Mouse (Mus musculus): Measurements from ENCODE around the gene Jam3.
"Not testable (repeated sequence)": the region's sequence is repeated elsewhere in the genome, so short reads cannot be mapped to it uniquely, and the experiment has no call there.

Jam3 gene

DNA sequence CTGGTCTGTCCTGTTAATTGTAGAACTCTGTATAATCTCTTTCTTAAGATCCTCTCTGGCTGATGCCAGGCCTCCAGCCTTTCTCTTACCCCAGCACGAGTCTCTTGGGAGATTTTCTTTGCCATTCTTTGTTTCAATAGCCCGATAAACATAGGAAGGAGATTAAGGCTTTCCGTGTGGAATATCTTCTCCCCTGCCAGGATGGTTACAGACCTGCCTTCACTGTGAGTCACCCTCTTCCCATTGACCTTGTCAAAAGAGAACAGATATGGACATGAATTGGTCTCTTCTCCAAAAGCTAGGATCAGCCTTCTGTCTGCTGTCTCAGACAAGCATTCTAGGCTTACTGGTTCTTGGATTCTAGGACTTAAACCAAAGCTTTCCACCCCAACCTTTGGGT lies 15.5 kb upstream of the Jam3 start:
- DNase-seq (ENCODE audit: low spot score in 2 of 2) = no peak

DNA sequence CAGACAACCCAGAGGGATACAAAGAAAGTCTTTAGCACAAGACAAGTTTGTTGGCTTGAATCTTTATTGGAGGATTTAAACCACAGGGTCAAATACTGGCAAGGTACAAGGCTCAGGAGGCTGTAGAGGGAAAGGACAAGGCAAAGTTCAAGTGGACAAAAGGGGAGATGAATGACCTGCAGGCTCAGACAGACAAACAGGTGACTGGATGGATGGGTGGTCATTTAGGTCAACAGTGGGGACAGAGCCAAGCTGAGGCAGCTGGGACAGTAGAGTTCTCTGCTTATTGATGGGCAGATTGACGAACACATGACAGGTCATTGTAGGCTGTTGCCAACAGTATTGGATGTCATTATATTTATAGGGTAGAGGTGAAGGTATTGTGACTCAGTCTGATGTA lies 11.8 kb upstream of the Jam3 start:
- no peak for DNase-seq (ENCODE audit: low spot score in 2 of 2)

- no peak for DNase-seq (ENCODE audit: low spot score in 2 of 2)
Observed at GRCm38 (mm10) chr9:27165596-27165995, 10.4 kb upstream of the Jam3 start.

- no peak for DNase-seq (ENCODE audit: low spot score in 2 of 2)
Observed at GRCm38 (mm10) chr9:27164957-27165356, 9.7 kb upstream of the Jam3 start.

DNA sequence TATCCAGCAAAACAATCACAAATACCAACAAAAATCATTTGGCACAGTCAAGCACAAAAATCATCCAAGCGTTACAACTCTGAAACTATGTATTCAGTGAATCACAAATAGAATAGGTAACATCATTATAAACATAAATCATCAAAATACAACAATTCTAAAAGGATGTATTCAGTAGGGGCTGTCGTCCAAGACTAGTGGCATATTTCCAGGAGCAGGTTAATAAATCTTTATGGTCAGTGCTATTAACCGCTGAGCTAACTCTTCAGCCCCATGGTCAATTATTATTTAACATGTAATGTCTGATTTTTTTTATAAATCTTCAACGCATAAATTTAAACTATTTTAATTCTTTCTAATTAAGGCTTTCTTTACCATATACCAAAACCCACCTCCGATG lies 8.4 kb upstream of the Jam3 start:
- DNase-seq (ENCODE audit: low spot score in 2 of 2) = not testable (repeated sequence)

DNA sequence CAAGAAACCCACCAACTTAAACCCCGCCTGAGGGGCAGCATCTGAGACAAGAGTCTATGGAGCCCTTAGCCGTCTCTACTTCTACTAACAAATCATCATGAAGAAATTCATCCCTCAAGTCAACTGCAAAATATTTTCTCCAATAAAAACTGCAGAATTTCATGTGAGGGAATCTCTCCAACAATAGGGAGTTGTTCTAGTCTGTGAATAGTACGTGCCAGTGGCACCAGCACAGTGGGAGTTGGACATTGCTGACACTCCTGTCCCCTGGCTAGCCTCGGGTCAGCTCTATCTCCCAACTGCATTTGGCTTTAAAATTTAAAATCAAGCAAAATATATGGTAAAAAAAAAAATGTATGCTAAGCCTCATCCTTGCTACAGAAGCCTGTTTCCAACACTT lies 1.4 kb downstream of the Jam3 start:
- no peak for DNase-seq (ENCODE audit: low spot score in 2 of 2)

- no peak for DNase-seq (ENCODE audit: low spot score in 2 of 2)
Observed at GRCm38 (mm10) chr9:27149836-27150235, 5.4 kb downstream of the Jam3 start.

GRCm38 (mm10) chr9:27148631-27149471 lies 6.4 kb downstream of the Jam3 start:
- DNase-seq (ENCODE audit: low spot score in 2 of 2) = no peak

DNA sequence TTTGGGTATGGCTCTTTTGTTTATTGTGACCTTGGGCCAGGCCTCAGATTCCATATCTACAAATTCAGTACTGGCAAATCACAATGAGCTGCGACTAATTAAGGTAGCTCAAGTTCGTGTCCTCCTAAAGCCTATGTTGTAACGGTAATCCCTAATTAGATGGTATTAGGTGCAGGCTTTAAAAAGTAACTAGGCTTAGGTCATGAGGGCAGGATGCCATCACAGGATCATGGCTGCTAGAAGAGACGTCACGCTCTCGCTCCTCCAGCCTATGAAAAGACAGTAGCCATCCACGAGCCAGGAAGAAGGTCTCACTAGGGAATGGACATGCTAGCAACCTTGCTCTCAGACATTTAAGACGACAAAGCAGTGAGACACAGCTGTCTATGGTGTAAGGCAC lies 7.3 kb downstream of the Jam3 start:
- no peak for DNase-seq (ENCODE audit: low spot score in 2 of 2)

DNA sequence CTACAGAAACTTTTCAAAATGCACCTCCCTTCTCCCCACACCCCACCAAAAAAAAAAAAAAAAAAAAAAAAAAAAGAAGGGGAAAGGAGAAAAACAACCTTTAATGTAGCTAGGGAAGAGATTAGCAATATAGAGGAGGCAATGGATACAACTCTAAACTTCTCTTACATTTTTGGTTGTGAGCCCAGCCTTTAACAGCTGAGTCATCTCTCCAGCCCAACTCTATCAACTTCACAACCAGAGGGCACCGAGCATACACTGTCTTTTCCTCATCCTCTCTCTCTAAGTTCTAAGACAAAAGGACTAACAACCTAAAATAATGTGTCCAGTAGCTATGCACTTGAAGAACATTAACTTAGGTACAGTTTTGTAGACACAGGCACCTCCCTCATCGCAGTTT lies 8.4 kb downstream of the Jam3 start:
- no peak for DNase-seq (ENCODE audit: low spot score in 2 of 2)

DNA sequence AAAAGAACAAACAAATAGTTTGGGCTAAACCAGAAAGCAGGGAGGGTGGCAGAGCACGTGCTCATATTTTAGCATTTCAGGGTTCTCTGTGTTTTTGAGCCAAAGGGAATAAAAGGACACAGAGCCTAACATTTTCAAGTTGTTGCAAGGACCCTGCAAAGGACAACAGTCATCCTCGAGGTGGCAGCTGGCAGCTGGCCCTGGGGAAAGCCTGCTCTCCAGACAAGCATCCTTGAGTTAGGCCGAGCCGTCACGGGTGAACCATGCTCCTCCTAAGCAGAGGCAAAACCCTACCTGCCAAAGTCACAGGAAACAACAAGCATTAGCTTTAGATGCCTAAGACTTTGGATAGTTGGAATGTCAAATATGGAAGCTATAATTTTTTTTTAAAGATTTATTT lies 10.2 kb downstream of the Jam3 start:
- no peak for DNase-seq (ENCODE audit: low spot score in 2 of 2)

DNA sequence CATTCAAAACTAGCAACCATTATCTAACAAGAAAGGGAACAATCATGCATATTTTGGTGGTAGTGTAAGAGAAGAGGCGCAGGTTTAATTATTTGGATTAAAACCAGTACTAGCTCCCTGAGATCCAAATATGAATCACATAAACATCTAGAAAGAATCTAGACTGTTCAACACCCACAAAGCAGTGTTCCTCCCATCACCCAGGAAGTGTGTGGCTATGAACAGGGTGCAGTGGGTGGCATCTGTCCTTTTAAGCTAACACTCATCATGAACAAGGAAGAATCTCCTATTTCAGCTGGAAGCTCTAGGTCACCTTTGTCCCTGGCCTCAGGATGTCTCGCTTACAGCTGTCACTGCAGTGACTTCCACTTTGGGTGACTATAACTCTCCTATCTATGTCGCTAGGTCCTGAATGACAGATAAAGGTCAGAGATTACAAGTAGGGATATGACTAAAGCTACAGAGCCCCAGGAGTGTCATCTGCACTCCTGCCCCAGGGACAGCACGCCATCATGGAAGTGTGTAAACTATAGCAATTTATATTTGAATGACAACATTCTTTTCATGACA lies 10.9 kb downstream of the Jam3 start:
- no peak for DNase-seq (ENCODE audit: low spot score in 2 of 2)

DNA sequence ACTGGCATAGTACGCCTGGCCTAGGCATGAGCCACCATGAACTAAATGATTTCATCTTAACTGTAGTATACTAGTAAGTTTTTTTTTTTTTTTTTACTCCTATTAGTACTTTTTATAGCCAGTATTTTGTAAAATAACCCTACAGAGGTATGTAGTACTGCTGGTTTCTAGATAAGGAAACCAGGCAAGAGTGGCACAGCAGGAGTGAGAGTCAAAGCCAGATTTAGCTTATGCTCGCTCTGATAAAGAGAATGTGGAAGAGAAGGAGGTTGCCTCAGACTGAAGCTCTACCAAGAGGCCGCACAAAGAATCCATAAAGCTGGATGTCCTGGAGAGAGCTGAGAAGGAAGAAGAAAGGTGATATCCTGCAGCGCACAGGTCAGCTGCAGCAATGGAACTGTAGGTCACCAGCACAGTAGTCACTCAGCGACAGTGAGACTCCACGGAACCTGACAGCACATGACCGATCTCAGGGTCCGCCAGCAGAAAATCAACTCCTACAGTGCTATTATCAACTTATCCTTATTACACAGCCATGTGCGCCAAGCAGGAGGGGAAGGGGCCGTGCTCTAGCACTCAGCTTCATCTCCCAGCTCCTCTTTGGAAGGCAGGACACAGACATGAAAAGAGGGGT lies 14.7 kb downstream of the Jam3 start:
- no peak for DNase-seq (ENCODE audit: low spot score in 2 of 2)

- no peak for DNase-seq (ENCODE audit: low spot score in 2 of 2)
Observed at GRCm38 (mm10) chr9:27136651-27137050, 18.6 kb downstream of the Jam3 start.

GRCm38 (mm10) chr9:27135372-27135771 lies 19.8 kb downstream of the Jam3 start:
- DNase-seq (ENCODE audit: low spot score in 2 of 2) = no peak

DNA sequence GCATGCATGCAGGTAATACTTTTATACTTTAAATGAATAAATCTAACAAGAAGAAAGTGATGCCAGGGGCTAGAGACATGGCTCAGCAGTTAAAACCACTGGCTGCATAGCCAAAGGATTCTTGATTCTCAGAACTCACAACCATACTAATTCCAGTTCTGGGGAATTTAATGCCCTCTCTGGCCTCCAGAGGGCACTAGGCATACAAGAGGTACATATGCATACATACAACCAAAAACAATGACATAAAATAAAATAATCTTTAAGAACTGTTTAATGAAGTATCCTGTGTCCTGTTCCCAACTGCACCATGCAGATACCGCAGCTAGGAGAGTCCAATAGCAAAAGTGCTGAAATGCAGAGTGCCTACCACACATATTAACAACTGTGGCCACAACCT lies 20.8 kb downstream of the Jam3 start:
- DNase-seq (ENCODE audit: low spot score in 2 of 2) = no peak

DNA sequence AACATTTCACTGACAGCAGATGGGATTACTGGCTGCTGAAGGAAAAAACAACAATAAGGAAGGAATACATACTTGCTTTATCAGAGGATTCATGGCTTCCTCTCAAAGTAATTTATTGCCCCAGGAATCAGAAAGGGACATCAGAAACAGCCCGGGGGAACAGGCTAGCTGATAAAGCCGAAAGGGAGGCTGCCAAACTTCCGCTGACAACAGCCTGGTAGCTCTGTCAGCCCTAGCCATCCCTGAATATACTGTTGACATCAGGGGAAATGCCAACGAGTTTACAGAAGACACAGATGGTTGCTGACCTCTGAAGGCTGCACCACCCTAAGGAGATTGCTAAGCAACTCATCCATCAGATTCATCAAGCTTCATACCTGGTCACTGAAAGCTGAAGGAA lies 26.6 kb downstream of the Jam3 start:
- no peak for DNase-seq (ENCODE audit: low spot score in 2 of 2)

GRCm38 (mm10) chr9:27126543-27126942 lies 28.7 kb downstream of the Jam3 start:
- no peak for DNase-seq (ENCODE audit: low spot score in 2 of 2)

- DNase-seq (ENCODE audit: low spot score in 2 of 2) = no peak
Observed at GRCm38 (mm10) chr9:27125450-27125849, 29.8 kb downstream of the Jam3 start.

DNA sequence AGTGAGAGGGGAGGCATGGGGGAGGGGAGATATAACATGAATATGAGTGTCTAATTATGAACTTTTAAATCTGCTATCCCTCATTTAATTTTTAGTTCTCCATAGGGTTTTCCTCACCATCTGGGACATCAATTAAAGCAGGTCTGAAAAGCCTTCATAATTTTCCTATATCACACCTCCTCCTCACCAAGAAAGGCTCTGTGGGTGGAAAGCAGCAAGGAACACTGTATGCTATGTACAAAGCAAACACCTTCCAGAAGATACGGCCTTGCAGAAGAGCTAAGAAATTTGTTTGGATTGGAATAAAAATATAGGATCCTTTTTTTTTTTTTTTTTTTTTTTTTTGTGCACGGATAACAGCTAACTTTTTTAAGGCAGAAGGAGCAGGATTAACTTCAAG lies 31.3 kb downstream of the Jam3 start:
- no peak for DNase-seq (ENCODE audit: low spot score in 2 of 2)

DNA sequence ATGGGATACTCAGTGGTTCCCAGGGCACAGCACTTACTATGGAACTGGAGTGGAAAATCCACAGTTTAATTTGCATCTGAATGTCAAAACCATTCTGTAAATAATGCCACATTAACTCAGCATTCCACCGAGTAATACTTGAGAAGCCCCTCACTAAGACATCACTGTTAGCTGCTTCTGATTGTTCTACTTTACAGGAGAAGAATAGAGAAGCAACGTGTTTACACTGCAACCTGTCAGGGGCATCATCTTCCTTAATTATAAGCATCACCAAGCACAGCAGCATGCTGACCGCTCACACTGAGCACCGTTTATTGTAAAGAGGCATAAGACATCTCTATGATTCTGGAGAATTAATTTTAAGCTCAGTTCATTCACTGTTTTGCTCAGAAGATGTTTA lies 32.3 kb downstream of the Jam3 start:
- no peak for DNase-seq (ENCODE audit: low spot score in 2 of 2)

- no peak for DNase-seq (ENCODE audit: low spot score in 2 of 2)
Observed at GRCm38 (mm10) chr9:27122076-27122475, 33.1 kb downstream of the Jam3 start.

DNA sequence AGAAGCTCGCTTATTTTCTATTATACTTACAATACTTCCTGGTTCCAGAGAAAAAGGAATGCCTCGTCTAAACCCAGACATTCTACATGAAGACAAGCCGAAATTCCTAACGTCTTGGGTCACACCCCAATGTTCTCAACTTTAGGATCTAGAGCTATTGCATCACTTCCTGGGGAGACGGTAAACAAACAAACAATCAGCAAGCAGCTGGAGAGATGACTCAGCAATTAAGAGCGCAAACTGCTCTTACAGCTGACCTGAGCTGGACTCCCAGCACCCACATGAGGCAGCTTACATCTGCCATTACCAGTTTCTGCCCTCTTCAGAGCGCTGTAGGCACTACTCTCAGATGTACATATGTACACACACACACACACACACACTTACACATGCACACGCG lies 34.0 kb downstream of the Jam3 start:
- no peak for DNase-seq (ENCODE audit: low spot score in 2 of 2)
